Mouse (Mus musculus) limb, embryonic 12.5 days (tissue): ENCODE measurements around the gene Krt5. TPM values are rescaled to one million over a fixed set of nuclear protein-coding genes. Genes with fewer than 3 reads are reported as not detected.
"Not testable (repeated sequence)": the region's sequence is repeated elsewhere in the genome, so short reads cannot be mapped to it uniquely, and the experiment has no call there.

Experiments used
- ATAC-seq: fragments of 200-750 bp; cut with Nextera tagmentation; 2 replicates; pipeline ENCODE4 v1.8.0; 2017; ENCODE audit warnings: low read depth, moderate TSS enrichment; ENCODE audit not compliant: insufficient number of reproducible peaks, insufficient read depth, low FRiP score, low TSS enrichment
- H3K27ac ChIP-seq: fragments of 300-500 bp; sonication (generic); 2 replicates; pipeline ENCODE4 v1.5.1; 2016; ENCODE audit warnings: mild to moderate bottlenecking, moderate library complexity
- H3K27me3 ChIP-seq: fragments of 300-500 bp; sonication (generic); 2 replicates; pipeline ENCODE4 v1.6.1; 2016; ENCODE audit warnings: mild to moderate bottlenecking, moderate library complexity
- H3K36me3 ChIP-seq: fragments of 300-500 bp; sonication (generic); 2 replicates; pipeline ENCODE4 v1.6.1; 2016; ENCODE audit warnings: mild to moderate bottlenecking, moderate library complexity
- H3K4me1 ChIP-seq: fragments of 300-500 bp; sonication (generic); replicated peaks from 2 replicates; pipeline ENCODE4 v1.6.1; 2016
- H3K4me2 ChIP-seq: fragments of 300-500 bp; sonication (generic); 2 replicates; pipeline ENCODE4 v1.6.1; 2016; ENCODE audit warnings: mild to moderate bottlenecking, moderate library complexity
- H3K4me3 ChIP-seq: fragments of 300-500 bp; sonication (generic); replicated peaks from 2 replicates; pipeline ENCODE4 v1.5.1; 2016; ENCODE audit warnings: mild to moderate bottlenecking
- H3K9ac ChIP-seq: fragments of 300-500 bp; sonication (generic); replicated peaks from 2 replicates; pipeline ENCODE4 v1.6.1; 2016; ENCODE audit warnings: mild to moderate bottlenecking, moderate library complexity
- H3K9me3 ChIP-seq: fragments of 300-500 bp; sonication (generic); 2 replicates; pipeline ENCODE4 v1.6.1; 2016; ENCODE audit warnings: mild to moderate bottlenecking, moderate library complexity
- WGBS: fragments of 180-500 bp; shearing (Covaris S2); methylation state at CpG from one replicate; pipeline ENCODE4 v1.1.7; 2016; 5-methylcytosine and 5-hydroxymethylcytosine counted together
- microRNA-seq: library from miRNA; unstranded; fragments of <30 nt; microRNA quantifications from one replicate; pipeline ENCODE4, GENCODE M21; 2017
- polyA plus RNA-seq: library from polyadenylated mRNA; unstranded; fragments of >200 nt; fragmentation: Nextera tagmentation; extraction: Ambion mirVana; gene quantifications from 2 replicates; pipeline ENCODE4 v1.2.1, GENCODE M21; 2016

Krt5 gene
- polyA plus RNA-seq, 1 experiment from 2014 or later = 101 TPM

- ATAC-seq = no peak
- WGBS = 74% methylated on average over 8 of the region's 8 CpGs
- H3K9me3 ChIP-seq = no peaks in the 10 kb centered on the region
- no peaks in the 10 kb centered on the region for H3K4me1 ChIP-seq
- no peak overlapping the region for H3K27ac ChIP-seq
- H3K4me2 ChIP-seq = no peak overlapping the region
- peaks cover 7% of the 10 kb centered on the region; the same call in 1 of the 2 replicates for H3K27me3 ChIP-seq
- H3K36me3 ChIP-seq = no peaks in the 10 kb centered on the region
- H3K4me3 ChIP-seq = no peak overlapping the region
- no peak overlapping the region for H3K9ac ChIP-seq
Measured at GRCm38 (mm10) chr15:101699866-101700265, 12.8 kb downstream of the Krt5 start.

DNA sequence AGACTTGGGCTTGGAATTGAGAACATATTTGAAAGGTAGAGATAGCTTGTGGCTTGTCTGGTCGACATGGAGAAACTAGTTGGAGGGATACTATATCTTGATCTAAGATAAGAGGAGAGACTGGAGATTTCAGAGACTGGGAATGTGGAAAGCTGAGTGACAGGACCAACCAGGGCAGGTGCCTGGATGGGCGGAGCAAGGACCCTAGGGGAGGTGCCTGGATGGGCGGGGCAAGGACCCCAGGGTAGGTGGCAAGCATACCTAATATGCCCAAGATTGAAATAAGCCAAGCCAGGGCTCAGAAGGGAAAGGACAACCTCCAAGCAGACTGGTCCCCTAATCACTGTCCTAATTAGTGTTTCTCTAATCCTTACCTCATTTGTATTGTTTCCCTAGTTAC is 13.5 kb downstream of the Krt5 start:
- no peaks in the 10 kb centered on the region for H3K9me3 ChIP-seq
- H3K27me3 ChIP-seq = peaks cover 7% of the 10 kb centered on the region; the same call in 1 of the 2 replicates
- no peaks in the 10 kb centered on the region for H3K4me1 ChIP-seq
- no peaks in the 10 kb centered on the region for H3K36me3 ChIP-seq
- H3K4me2 ChIP-seq = no peak overlapping the region
- H3K27ac ChIP-seq = no peak overlapping the region
- 61% methylated on average over 3 of the region's 3 CpGs for WGBS
- ATAC-seq = no peak
- H3K9ac ChIP-seq = no peak overlapping the region
- no peak overlapping the region for H3K4me3 ChIP-seq

GRCm38 (mm10) chr15:101697326-101698188 is 15.1 kb downstream of the Krt5 start:
- H3K4me2 ChIP-seq = no peak overlapping the region
- H3K4me3 ChIP-seq = no peak overlapping the region
- H3K27me3 ChIP-seq = peaks cover 7% of the 10 kb centered on the region; the same call in 1 of the 2 replicates
- H3K27ac ChIP-seq = no peak overlapping the region
- H3K4me1 ChIP-seq = no peaks in the 10 kb centered on the region
- ATAC-seq = no peak
- WGBS = 74% methylated on average over 8 of the region's 8 CpGs
- H3K9me3 ChIP-seq = no peaks in the 10 kb centered on the region
- H3K9ac ChIP-seq = no peak overlapping the region
- H3K36me3 ChIP-seq = no peaks in the 10 kb centered on the region

- Histone ChIP-seq H3K27me3 (peaks cover 7% of the 10 kb centered on the region; the same call in 1 of the 2 replicates), H3K4me1 (no peaks in the 10 kb centered on the region), H3K9me3 (no peaks in the 10 kb centered on the region), H3K36me3 (no peaks in the 10 kb centered on the region), H3K4me2 (no peak within 1 kb of the TSS), H3K9ac (no peak within 1 kb of the TSS), H3K27ac (no peak within 1 kb of the TSS), H3K4me3 (no peak within 1 kb of the TSS)
- ATAC-seq = no peak
- 87% methylated on average over 5 of the region's 5 CpGs for WGBS
Measured at GRCm38 (mm10) chr15:101694207-101694606, 18.5 kb downstream of the Krt5 start, which contains the start of gene Krt6a. Gene Krt6a (minus strand): TSS chr15:101694307.

DNA sequence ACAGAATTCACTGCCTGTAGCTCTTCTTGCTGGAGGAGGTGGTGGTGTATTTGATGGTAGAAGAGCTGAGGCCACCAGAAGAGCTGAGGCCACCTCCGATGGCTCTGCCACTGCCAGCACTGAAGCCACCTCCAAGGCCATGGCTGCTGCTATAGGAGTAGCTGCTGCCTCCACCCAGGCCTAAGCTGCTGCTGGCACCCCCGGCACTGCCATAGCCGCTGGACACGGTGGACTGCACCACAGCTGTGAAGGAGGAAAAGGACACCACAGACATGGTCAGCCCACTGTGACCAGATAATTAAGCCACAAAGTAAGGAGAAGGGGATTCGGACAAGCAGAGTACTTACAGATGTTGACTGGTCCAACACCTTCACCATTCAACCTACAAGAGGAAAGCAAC is 22.2 kb downstream of the Krt5 start:
- H3K27me3 ChIP-seq, ATAC-seq, H3K9me3 ChIP-seq, H3K36me3 ChIP-seq, H3K4me1 ChIP-seq, H3K9ac ChIP-seq, H3K27ac ChIP-seq, H3K4me3 ChIP-seq, H3K4me2 ChIP-seq: not testable (repeated sequence)
- 87% methylated on average over 5 of the region's 5 CpGs for WGBS

- no peaks in the 10 kb centered on the region for H3K4me1 ChIP-seq
- H3K27ac ChIP-seq = no peak overlapping the region
- H3K9ac ChIP-seq = no peak overlapping the region
- H3K4me3 ChIP-seq = no peak overlapping the region
- H3K4me2 ChIP-seq = no peak overlapping the region
- H3K27me3 ChIP-seq = no peaks in the 10 kb centered on the region
- ATAC-seq = no peak
- WGBS = 72% methylated on average over 2 of the region's 2 CpGs
- H3K9me3 ChIP-seq = no peaks in the 10 kb centered on the region
- H3K36me3 ChIP-seq = no peaks in the 10 kb centered on the region
Measured at GRCm38 (mm10) chr15:101688161-101688560, 24.5 kb downstream of the Krt5 start.

GRCm38 (mm10) chr15:101680187-101680586 is 32.5 kb downstream of the Krt5 start, which contains the start of gene Krt6b:
Gene Krt6b (minus strand): TSS chr15:101680287.
- Histone ChIP-seq H3K27ac (no peak within 1 kb of the TSS), H3K4me3 (no peak within 1 kb of the TSS), H3K4me1 (no peaks in the 10 kb centered on the region), H3K9me3 (no peaks in the 10 kb centered on the region), H3K4me2 (no peak within 1 kb of the TSS), H3K9ac (no peak within 1 kb of the TSS), H3K36me3 (no peaks in the 10 kb centered on the region), H3K27me3 (no peaks in the 10 kb centered on the region)
- ATAC-seq = no peak
- 89% methylated on average over 2 of the region's 2 CpGs for WGBS

DNA sequence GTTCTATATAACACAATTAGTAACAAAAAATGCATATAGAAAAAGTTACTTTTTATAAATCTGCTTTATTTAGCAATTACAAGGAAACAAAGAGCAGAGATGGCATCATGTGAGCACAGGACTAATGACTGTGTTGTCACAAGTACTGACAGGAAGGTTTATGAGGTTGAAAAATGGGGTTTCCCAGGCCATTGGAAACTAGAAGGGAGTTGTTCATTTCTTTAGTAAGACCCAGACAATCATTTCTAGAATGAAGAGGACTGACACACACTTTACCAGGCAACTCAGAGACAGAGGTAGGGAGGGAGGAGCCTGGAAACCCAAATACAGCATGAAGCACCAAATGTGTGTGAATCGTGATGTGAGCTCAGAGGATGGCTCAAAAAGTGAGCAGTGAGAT is 36.7 kb downstream of the Krt5 start:
- no peaks in the 10 kb centered on the region for H3K36me3 ChIP-seq
- no peaks in the 10 kb centered on the region for H3K4me1 ChIP-seq
- no peaks in the 10 kb centered on the region for H3K27me3 ChIP-seq
- 92% methylated on average over 1 of the region's 1 CpGs for WGBS
- no peak overlapping the region for H3K4me2 ChIP-seq
- H3K27ac ChIP-seq = no peak overlapping the region
- no peak for ATAC-seq
- no peaks in the 10 kb centered on the region for H3K9me3 ChIP-seq
- H3K9ac ChIP-seq = no peak overlapping the region
- H3K4me3 ChIP-seq = no peak overlapping the region

Small RNAs within 50 kb of the gene (microRNA-seq; reads per million reads assigned to microRNA genes)
- gene Gm44323 (not detected), gene Gm44342 (not detected), gene Gm44383 (not detected)

Other genes starting within 250 kb of the Krt5 start
- not detected in 2 replicates for gene Krt81, start 249.1 kb downstream of the Krt5 start, polyA plus RNA-seq
- not detected in 2 replicates for gene Krt86, start 239.4 kb downstream of the Krt5 start, polyA plus RNA-seq
- gene Krt83, start 221.4 kb downstream of the Krt5 start, polyA plus RNA-seq = not detected in 2 replicates
- gene Gm49425, start 195.6 kb downstream of the Krt5 start, polyA plus RNA-seq = not detected in 2 replicates
- gene Krt84, start 180.1 kb downstream of the Krt5 start, polyA plus RNA-seq = not detected in 2 replicates
- not detected in 2 replicates for gene Krt82, start 162.2 kb downstream of the Krt5 start, polyA plus RNA-seq
- gene Krt90, start 149.9 kb downstream of the Krt5 start, polyA plus RNA-seq = 0.08 and 0.24 TPM in 2 replicates
- 0.27 and 0.30 TPM in 2 replicates for gene Krt75, start 139.0 kb downstream of the Krt5 start, polyA plus RNA-seq
- gene Gm5414, start 84.7 kb downstream of the Krt5 start, polyA plus RNA-seq = not detected in 2 replicates
- not detected in 2 replicates for gene Gm5478, start 65.5 kb downstream of the Krt5 start, polyA plus RNA-seq
- not detected in 2 replicates for gene Krt6b, start 32.6 kb downstream of the Krt5 start, polyA plus RNA-seq
- gene Krt6a, start 18.6 kb downstream of the Krt5 start, polyA plus RNA-seq = 0.55 and 0.59 TPM in 2 replicates
- gene Krt71, start 30.2 kb upstream of the Krt5 start, polyA plus RNA-seq = not detected in 2 replicates
- gene Krt72, start 73.6 kb upstream of the Krt5 start, polyA plus RNA-seq = not detected in 2 replicates
- not detected in 2 replicates for gene Krt73, start 89.4 kb upstream of the Krt5 start, polyA plus RNA-seq
- 0.13 and 0.15 TPM in 2 replicates for gene Krt2, start 105.3 kb upstream of the Krt5 start, polyA plus RNA-seq
- 1.5 and 2.0 TPM in 2 replicates for gene Krt1, start 137.9 kb upstream of the Krt5 start, polyA plus RNA-seq
- gene Krt77, start 156.8 kb upstream of the Krt5 start, polyA plus RNA-seq = not detected in 2 replicates
- not detected in 2 replicates for gene Krt76, start 180.0 kb upstream of the Krt5 start, polyA plus RNA-seq
- 0.13 TPM in 1 of 2 replicates, not detected in the other for gene Krt4, start 211.8 kb upstream of the Krt5 start, polyA plus RNA-seq
- 0.17 TPM in 1 of 2 replicates, not detected in the other for gene Krt79, start 227.4 kb upstream of the Krt5 start, polyA plus RNA-seq
- gene Krt78, start 241.4 kb upstream of the Krt5 start, polyA plus RNA-seq = not detected in 2 replicates